Mouse (Mus musculus) olfactory bulb, adult 2 months (tissue): ENCODE data around the gene Otc.

Source experiments
- CTCF ChIP-seq: fragments of 200-500 bp; IDR thresholded peaks from 2 replicates; pipeline ENCODE4 v1.5.1; 2012; ENCODE audit warnings: low read depth, mild to moderate bottlenecking, low read length, moderate library complexity; ENCODE audit not compliant: insufficient read depth
- POLR2A ChIP-seq: fragments of 200-500 bp; IDR thresholded peaks from 2 replicates; pipeline ENCODE4 v1.6.1; 2012; ENCODE audit warnings: mild to moderate bottlenecking, low read depth, low read length, moderate library complexity; ENCODE audit not compliant: insufficient read depth

DNA sequence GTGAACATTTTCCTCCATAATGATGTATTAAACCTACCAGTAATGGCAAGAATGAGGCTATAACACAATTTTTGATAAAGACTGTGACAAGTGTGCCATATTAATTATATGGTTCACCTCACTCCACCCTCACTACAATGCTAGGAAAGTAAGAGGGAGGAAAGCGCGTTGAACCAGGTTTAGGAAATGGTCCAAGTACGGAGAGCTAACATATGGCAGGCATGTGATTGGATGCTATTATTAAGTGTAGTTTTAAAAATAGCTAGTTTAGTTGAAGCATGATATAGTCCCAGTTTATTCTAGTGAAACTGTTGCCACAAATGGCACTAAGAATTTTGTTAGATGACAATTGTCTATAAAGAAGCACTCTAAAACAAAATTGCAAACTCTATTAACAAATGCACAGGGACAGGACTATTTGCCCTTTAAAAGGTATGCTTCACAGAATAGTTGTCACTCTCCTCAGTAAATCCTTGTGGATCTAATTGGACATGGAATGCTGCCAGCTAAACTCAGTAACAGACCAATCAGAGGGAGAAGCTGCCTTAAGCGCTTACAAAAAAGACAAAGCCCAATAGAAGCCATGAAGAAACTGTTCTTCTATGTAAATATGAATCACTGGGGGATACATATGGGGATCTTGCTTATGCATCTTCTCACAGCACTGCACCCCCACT is 16.8 kb downstream of the Otc start:
- TF ChIP-seq CTCF (no peak), POLR2A (no peak)
